Mouse (Mus musculus): ENCODE data around the gene Srsf7. TPM values are rescaled to one million over a fixed set of nuclear protein-coding genes. Genes with fewer than 3 reads are reported as not detected.
A peak's percentile ranks its signal among the peaks of the same experiment; 100 is the strongest.
"Not testable (repeated sequence)": the region's sequence is repeated elsewhere in the genome, so short reads cannot be mapped to it uniquely, and the experiment has no call there.

Gene Srsf7
- 10 to 100 TPM; 25.5 to 31.1 (median 28.5) TPM for total RNA-seq (2022)

DNA sequence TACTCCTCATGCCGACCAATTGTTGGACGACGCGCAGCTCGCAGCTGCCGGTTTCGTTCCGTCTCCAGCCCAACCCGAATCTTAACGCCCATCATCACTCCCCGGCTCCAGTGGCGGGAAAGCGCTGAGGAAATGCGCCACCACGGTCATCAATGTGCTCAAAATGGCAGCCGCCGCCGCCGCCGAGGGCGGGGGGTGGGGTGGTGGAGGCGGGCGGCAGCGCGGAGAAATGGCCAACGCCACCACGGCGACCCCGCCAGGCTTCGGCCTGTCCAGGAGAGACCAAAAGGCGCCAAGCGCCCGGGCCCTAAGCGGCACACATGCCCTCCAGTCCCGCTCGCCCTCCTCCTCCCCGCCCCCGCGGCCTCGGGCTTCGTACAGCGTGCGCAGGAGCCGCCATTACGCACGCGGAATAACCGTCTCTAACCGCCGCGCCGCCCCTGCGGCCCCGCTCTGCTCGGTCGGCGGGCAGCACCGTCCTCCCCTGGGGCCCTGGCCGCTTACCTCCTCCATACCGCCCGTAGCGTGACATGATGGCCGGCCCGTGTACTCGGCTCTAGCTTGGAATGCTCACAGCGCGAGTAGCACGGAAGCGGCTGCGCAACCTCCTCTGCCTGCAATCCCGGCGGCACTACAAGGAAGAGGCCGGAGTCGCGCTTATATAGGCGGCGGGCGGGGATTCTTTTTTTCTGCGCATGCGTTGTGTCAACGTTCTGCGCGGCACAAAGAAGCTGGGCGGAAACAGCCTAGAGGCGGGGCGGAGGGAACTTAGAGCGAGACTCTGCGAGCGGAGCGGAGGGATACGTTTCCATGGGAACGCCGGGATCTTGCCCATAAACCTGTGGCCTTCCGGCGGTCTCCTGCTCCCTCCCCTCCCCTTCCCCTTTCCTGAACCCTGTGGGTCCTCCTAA, at the start of gene Srsf7, which contains the start of gene Ttc39d:
Srsf7 (minus strand) TSS at position 637 of the 911 bp plus-strand sequence.
Ttc39d (plus strand) TSS at position 790 of the 911 bp plus-strand sequence.
- DNase-seq (ENCODE audit: low spot score in 2 of 2) = peak; percentile 95

DNA sequence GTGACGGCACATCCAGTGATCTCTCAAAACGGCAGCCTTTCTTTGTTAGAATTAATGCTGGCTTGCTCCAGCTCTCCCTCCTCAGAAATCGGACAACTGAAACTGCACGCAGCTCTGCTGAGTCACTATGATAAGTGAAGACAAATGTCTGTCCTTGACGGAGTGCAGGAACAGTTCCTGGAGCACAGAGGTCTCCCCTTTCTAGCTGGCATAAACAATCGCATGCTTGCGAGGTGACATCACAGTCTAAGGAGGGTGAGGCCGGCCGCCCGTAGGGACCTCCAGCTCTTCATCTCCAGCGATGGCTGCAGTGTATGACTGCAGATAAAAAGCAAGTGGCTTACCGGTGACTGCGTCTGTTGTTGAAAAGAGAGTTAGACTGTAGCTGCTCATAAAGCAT, 48.1 kb upstream of the Srsf7 start:
- DNase-seq (ENCODE audit: low spot score in 2 of 2) = peak; percentile 72 to 77

- DNase-seq (ENCODE audit: low spot score in 2 of 2) = no peak
Measured at GRCm38 (mm10) chr17:80254421-80254820, 47.3 kb upstream of the Srsf7 start.

DNA sequence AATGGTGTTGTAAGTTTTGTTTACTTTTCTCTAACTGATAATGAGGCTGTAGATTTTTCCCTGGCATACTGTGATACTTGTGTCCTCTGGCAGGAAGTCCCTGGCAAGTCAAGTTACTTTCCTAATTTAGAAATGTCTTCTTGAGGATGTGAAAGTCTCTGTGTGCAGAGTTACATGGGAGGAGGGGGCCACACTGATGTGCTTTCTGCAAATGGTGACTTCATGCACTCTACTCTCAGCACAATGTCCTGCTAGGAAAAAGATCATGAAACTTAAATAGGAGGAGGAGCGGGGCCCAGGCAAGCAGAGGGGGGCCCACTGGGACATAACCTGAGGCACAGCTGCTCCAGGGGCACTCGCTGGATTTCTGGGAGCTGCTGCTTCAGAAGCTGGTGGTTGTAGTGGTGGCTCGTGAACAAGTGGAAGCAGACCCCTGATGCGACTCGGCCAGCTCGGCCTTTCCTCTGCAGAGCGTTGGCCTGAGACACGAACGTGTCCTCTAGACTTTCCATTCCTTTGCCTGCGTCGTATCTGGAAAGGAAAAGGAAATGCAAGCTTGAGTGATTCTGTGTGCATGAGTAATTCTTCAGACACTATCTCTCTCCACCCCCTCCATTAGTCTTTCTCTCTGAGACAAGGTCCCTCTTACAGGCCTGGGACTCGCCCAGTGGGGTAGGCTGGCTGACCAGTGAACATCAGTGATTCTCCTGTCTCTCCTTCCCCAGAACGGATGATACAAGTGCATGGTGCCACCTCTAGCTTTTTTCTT, 45.8 kb upstream of the Srsf7 start:
- no peak for DNase-seq (ENCODE audit: low spot score in 2 of 2)

- DNase-seq (ENCODE audit: low spot score in 2 of 2) = no peak
Measured at GRCm38 (mm10) chr17:80243116-80243515, 36.0 kb upstream of the Srsf7 start.

GRCm38 (mm10) chr17:80241594-80241993, 34.5 kb upstream of the Srsf7 start:
- no peak for DNase-seq (ENCODE audit: low spot score in 2 of 2)

GRCm38 (mm10) chr17:80237475-80237874, 30.4 kb upstream of the Srsf7 start:
- no peak for DNase-seq (ENCODE audit: low spot score in 2 of 2)

DNA sequence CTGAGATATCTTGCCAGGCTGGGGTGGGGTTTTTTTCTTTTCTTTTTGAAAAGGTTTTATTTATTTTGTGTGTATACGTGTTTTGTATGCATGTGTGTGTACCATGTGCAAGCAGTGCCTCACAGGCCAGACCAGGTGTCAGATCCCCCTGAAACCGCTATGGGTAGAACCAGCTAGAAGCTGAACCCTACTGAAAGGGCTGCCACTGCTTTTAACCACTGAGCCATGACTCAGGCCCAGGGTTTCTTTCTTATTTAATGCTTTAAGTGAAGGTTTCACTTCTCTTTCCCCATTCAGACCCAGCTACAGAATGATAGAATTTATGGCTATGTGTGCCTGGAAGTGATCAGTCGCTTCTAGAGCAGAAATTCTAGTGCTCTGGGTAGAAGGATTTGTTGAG, 29.7 kb upstream of the Srsf7 start:
- DNase-seq (ENCODE audit: low spot score in 2 of 2) = no peak

DNA sequence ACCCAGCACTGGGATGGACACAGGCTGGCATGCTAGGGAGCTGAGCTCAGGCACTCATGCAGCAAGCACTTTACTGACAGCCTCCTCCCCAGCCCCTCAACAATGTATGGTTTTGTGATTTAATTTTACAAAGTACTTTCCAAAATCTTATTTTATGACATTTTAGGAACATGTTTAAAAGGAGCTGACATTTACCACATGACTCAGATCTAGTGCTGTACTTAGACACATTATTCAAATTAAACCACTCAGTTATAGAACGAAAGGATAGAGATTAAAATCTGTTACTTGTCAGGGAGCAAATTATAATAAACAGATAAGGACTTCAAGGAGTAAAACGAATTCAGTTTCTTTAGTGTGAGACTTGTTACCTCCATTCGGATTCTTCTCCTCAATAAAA, 28.4 kb upstream of the Srsf7 start:
- DNase-seq (ENCODE audit: low spot score in 2 of 2) = no peak

- no peak for DNase-seq (ENCODE audit: low spot score in 2 of 2)
Measured at GRCm38 (mm10) chr17:80234376-80234775, 27.3 kb upstream of the Srsf7 start.

GRCm38 (mm10) chr17:80233844-80234243, 26.7 kb upstream of the Srsf7 start:
- no peak for DNase-seq (ENCODE audit: low spot score in 2 of 2)

DNA sequence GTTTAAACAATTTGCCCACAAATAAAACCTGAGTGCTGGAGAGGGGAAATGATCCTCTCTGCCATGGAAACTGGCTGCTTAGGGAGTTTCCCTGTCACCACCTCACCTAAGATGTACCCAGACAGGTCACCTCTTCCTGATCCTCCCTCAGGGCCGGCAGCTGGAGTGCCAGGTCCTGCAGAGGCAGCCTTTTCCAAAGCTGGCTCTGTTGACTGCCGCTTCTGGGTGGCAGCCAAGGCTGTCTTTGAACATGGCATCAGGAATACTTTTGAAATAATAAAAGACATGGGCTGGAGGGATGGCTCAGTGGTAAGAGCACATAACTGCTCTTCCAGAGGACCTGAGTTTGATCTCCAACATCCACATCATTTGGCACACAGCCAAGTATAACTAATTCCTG, 22.3 kb upstream of the Srsf7 start:
- no peak for DNase-seq (ENCODE audit: low spot score in 2 of 2)

DNA sequence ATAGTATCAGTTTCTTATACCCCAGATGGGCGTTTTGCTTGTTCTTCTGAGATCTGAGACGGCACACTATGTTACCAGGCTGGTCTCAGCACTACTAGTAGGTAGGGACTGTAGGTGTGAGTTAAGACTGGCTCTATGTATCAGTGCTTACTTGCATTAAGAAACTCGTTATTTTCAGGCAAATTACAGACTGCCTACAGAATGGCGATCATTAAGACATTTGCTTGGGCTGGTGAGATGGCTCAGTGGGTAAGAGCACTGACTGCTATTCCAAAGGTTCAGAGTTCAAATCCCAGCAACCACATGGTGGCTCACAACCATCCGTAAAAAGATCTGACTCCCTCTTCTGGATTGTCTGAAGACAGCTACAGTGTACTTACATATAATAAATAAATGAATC, 18.0 kb upstream of the Srsf7 start:
- DNase-seq (ENCODE audit: low spot score in 2 of 2) = not testable (repeated sequence)

DNA sequence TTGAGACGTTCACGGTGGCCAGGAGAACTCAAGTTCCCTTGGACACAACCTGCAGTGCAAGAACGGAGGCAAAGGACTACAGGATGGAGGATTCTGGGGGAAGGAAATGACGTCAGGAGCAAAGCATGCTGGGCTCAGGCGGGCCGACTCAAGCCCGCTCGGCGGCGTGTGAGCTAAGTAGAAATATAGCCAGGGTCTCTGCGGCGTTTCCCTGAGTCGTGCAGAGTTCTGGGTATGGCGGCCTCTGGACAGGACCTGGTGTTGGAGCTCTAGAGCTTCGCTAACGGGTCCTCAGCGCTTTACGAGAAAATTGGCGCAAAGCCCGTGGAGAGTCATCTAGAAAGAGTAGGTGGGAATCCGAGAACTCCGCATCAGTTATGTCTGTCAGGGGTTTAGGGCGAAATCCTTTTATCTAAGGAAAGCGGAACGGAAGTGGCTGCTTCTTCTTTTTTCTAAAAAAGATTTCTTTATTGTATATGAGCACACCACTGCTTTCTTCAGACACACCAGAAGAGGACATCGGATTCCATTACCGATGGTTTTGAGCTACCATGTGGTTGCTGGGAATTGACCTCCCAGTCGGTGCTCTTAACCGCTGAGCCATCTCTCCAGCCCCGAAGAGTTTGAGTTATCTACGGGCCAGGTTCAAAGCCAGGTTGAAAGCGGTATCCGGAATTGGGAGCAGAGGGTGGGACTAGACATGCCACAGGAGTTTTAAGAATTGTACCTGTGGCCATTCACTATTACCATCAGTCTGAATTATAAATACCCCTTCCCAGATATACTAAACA, 17.4 kb upstream of the Srsf7 start, which contains the start of gene Gemin6:
Gemin6 (plus strand) TSS at position 116 of the 791 bp plus-strand sequence.
- peak; percentile 66 to 70 for DNase-seq (ENCODE audit: low spot score in 2 of 2)

DNA sequence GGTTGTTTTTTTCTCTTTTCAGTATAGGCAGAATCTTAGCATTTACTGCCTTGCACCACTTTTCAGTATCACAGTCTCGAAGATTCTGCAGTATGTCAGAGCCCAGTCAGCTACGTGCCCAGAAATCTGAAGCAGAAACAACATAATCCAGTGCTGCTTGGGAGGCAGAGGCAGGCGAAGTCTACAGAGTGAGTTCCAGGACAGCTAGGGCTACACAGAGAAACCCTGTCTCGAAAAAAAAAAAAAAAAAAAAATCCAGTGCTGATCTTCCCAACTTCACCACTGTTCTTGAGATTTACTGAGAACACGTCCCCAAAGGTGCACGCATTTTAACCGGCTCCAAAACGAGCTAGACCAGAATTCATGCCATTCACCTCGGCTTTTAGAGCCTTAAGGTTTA, 16.7 kb upstream of the Srsf7 start:
- no peak for DNase-seq (ENCODE audit: low spot score in 2 of 2)

GRCm38 (mm10) chr17:80221890-80222628, 15.0 kb upstream of the Srsf7 start:
- DNase-seq (ENCODE audit: low spot score in 2 of 2) = no peak

DNA sequence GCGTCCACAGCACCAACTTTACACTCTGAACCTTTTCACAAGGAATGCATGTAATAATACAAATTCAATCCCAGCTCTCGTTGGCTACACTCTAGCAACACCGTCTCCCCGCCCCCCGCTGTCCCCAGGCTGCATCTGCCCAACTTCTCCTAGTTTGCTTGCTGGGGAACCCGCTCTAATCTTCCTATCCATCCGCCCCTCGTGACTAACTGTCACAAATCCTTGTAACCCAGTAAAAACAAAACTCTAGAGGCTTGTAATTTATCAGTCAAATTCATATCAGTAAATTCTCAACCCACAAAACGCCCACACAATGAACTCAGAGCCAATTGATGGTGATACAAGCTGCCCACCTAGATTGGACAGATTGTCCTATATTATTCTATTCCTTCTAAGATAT, 14.1 kb upstream of the Srsf7 start:
- no peak for DNase-seq (ENCODE audit: low spot score in 2 of 2)

GRCm38 (mm10) chr17:80220131-80220530, 13.0 kb upstream of the Srsf7 start:
- DNase-seq (ENCODE audit: low spot score in 2 of 2) = no peak

DNA sequence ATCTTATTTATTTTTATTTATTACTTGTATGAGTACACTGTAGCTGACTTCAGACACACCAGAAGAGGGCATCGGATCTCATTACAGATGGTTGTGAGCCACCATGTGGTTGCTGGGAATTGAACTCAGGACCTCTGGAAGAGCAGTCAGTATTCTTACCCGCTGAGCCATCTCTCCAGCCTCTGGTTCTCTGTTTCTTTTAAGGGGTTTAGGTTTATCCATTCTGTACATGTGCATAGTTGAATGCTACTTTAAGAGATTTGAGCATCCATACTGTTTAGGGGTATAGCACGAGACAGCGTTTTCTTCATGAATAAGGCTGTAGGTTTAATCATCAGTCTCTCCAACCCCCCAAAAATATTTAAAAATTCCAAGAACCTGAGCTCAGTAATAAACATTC, 6.9 kb upstream of the Srsf7 start:
- DNase-seq (ENCODE audit: low spot score in 2 of 2) = not testable (repeated sequence)

GRCm38 (mm10) chr17:80206301-80206670, 821 bp downstream of the Srsf7 start:
- peak in 1 of 2 experiments; percentile 3 for DNase-seq (ENCODE audit: low spot score in 2 of 2)

DNA sequence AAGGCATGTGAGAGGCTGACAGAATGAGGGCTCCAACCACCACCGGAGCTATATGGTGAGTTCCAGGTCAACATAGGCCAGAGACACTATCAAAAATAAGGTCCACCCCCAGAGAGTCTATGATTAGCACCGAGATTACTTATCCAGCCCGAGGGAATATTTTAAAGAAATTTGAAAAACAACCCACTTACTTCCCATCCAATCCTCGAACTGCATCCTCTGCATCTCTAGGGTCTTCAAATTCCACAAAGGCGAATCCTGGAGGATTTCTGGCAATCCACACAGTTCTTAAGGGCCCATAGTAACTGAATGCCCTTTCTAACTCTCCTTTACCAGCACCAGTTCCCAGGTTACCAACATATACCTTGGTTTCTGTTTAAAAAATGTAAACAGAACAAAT, 1.4 kb downstream of the Srsf7 start:
- DNase-seq (ENCODE audit: low spot score in 2 of 2) = no peak
